Mouse (Mus musculus) lung, embryonic 15.5 days (tissue): ENCODE measurements around the gene Pnpla8. TPM values are rescaled to one million over a fixed set of nuclear protein-coding genes. Genes with fewer than 3 reads are reported as not detected.

Experiments
- ATAC-seq: fragments of 200-750 bp; cut with Nextera tagmentation; 2 replicates; pipeline ENCODE4 v1.8.0; 2017; ENCODE audit warnings: moderate number of reproducible peaks, borderline replicate concordance; ENCODE audit not compliant: low FRiP score, low TSS enrichment; ENCODE audit errors: extremely low read depth
- H3K27ac ChIP-seq: fragments of 300-500 bp; sonication (generic); 2 replicates; pipeline ENCODE4 v1.5.1; 2015; ENCODE audit warnings: moderate library complexity, mild to moderate bottlenecking, inconsistent platforms
- H3K27me3 ChIP-seq: fragments of 300-500 bp; sonication (generic); 2 replicates; pipeline ENCODE4 v1.6.1; 2015; ENCODE audit warnings: inconsistent platforms
- H3K36me3 ChIP-seq: fragments of 300-500 bp; sonication (generic); 2 replicates; pipeline ENCODE4 v1.6.1; 2015; ENCODE audit warnings: inconsistent platforms
- H3K4me1 ChIP-seq: fragments of 300-500 bp; sonication (generic); 2 replicates; pipeline ENCODE4 v1.6.1; 2015; ENCODE audit warnings: inconsistent platforms
- H3K4me2 ChIP-seq: fragments of 300-500 bp; sonication (generic); 2 replicates; pipeline ENCODE4 v1.6.1; 2015; ENCODE audit warnings: inconsistent platforms, mild to moderate bottlenecking, moderate library complexity
- H3K4me3 ChIP-seq: fragments of 300-500 bp; sonication (generic); 2 replicates; pipeline ENCODE4 v1.5.1; 2015; ENCODE audit warnings: mild to moderate bottlenecking, inconsistent platforms
- H3K9ac ChIP-seq: fragments of 300-500 bp; sonication (generic); 2 replicates; pipeline ENCODE4 v1.6.1; 2015; ENCODE audit warnings: inconsistent platforms
- H3K9me3 ChIP-seq: fragments of 300-500 bp; sonication (generic); 2 replicates; pipeline ENCODE4 v1.6.1; 2016; ENCODE audit warnings: inconsistent platforms
- WGBS: fragments of 180-500 bp; shearing (Covaris S2); methylation state at CpG from one replicate; pipeline ENCODE4 v1.1.7; 2015; 5-methylcytosine and 5-hydroxymethylcytosine counted together
- polyA plus RNA-seq: library from polyadenylated mRNA; unstranded; fragments of >200 nt; fragmentation: Nextera tagmentation; extraction: Ambion mirVana; gene quantifications from 2 replicates; pipeline ENCODE4 v1.2.1, GENCODE M21; 2015

The Pnpla8 gene
- polyA plus RNA-seq, 1 experiment from 2014 or later, result 65.2 TPM

GRCm38 (mm10) chr12:44329316-44330215 is 108.4 kb downstream of the Pnpla8 start:
- Histone ChIP-seq H3K4me2 (peak overlapping the region; percentile 98), H3K4me3 (peak overlapping the region; percentile 63), H3K9ac (peak overlapping the region; percentile 62), H3K9me3 (no peaks in the 10 kb centered on the region), H3K27ac (peak overlapping the region; percentile 50), H3K4me1 (peaks cover 12% of the 10 kb centered on the region), H3K36me3 (no peaks in the 10 kb centered on the region), H3K27me3 (no peaks in the 10 kb centered on the region)
- under 1% methylated on average over 61 of the region's 61 CpGs for WGBS
- ATAC-seq, result peak; percentile 52

- Histone ChIP-seq H3K4me3 (peak overlapping the region; percentile 63), H3K27me3 (no peaks in the 10 kb centered on the region), H3K9me3 (no peaks in the 10 kb centered on the region), H3K27ac (no peak overlapping the region), H3K4me1 (peaks cover 12% of the 10 kb centered on the region), H3K36me3 (no peaks in the 10 kb centered on the region), H3K4me2 (peak overlapping the region; percentile 98), H3K9ac (peak overlapping the region; percentile 62; the same call in 1 of the 2 replicates)
- 4% methylated on average over 9 of the region's 9 CpGs for WGBS
- no peak for ATAC-seq
Observed at GRCm38 (mm10) chr12:44330216-44330719, 109.1 kb downstream of the Pnpla8 start.

DNA sequence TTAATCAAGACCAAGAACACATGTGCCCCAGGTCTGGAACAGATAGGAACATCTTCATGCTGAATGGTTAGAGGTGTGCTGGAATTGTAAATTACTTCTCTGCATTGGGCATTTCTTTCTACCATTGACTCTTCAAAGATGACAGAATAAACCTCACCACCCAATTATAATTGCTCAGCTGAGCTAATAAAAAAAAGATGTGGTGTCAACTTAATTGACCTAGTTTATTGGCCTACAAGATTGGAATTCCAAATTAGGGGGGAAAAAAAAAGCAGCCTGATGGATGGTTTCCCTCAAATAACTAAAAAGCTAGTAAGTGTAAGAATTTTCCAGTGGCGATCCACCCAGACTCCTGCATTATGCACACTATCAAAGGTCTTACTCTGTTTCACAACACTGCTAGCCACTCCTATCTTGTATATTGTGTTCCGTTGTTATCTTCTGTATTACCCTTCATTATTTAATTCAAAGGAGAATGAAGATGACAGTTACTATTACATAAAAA is 116.0 kb downstream of the Pnpla8 start:
- Histone ChIP-seq H3K4me3 (no peak overlapping the region), H3K27ac (no peak overlapping the region), H3K4me2 (no peak overlapping the region), H3K9me3 (no peaks in the 10 kb centered on the region), H3K4me1 (no peaks in the 10 kb centered on the region), H3K27me3 (no peaks in the 10 kb centered on the region), H3K9ac (no peak overlapping the region), H3K36me3 (no peaks in the 10 kb centered on the region)
- 77% methylated on average over 2 of the region's 2 CpGs for WGBS
- ATAC-seq, result no peak

- H3K36me3 ChIP-seq, result no peaks in the 10 kb centered on the region
- H3K4me1 ChIP-seq, result no peaks in the 10 kb centered on the region
- no peaks in the 10 kb centered on the region for H3K27me3 ChIP-seq
- no peaks in the 10 kb centered on the region for H3K9me3 ChIP-seq
- 48% methylated on average over 8 of the region's 8 CpGs for WGBS
- H3K4me2 ChIP-seq, result no peak overlapping the region
- no peak overlapping the region for H3K27ac ChIP-seq
- no peak overlapping the region for H3K9ac ChIP-seq
- no peak overlapping the region for H3K4me3 ChIP-seq
- no peak for ATAC-seq
Observed at GRCm38 (mm10) chr12:44338195-44338622, 117.0 kb downstream of the Pnpla8 start.

GRCm38 (mm10) chr12:44344075-44344474 is 122.9 kb downstream of the Pnpla8 start:
- Histone ChIP-seq H3K9ac (no peak overlapping the region), H3K9me3 (no peaks in the 10 kb centered on the region), H3K27ac (no peak overlapping the region), H3K36me3 (no peaks in the 10 kb centered on the region), H3K4me1 (no peaks in the 10 kb centered on the region), H3K4me3 (no peak overlapping the region), H3K4me2 (no peak overlapping the region), H3K27me3 (no peaks in the 10 kb centered on the region)
- ATAC-seq, result no peak
- WGBS, result 73% methylated on average over 6 of the region's 6 CpGs

DNA sequence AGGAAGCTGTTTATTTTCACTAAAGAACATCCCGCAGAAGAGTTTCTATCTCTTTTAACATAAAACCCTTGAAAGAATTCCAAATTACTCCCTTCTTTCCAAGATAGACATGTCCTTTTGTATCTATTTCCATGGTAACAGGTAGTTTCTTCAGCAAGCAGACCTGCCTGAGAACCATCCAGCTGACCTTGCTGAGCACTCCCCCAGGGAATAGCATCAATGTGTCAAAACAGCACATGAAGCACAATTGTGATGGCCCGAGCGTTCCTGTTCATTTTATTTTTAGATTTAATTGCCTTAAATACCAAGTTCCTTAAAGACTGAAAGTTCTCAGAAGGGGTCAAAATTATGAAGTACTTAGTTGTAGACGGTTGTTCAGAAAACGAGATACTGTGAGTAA is 124.1 kb downstream of the Pnpla8 start:
- Histone ChIP-seq H3K4me3 (no peak overlapping the region), H3K36me3 (no peaks in the 10 kb centered on the region), H3K4me2 (no peak overlapping the region), H3K9ac (no peak overlapping the region), H3K27ac (no peak overlapping the region), H3K27me3 (no peaks in the 10 kb centered on the region), H3K9me3 (no peaks in the 10 kb centered on the region), H3K4me1 (no peaks in the 10 kb centered on the region)
- ATAC-seq, result no peak
- 51% methylated on average over 5 of the region's 5 CpGs for WGBS

- Histone ChIP-seq H3K36me3 (no peaks in the 10 kb centered on the region), H3K9me3 (no peaks in the 10 kb centered on the region), H3K27me3 (no peaks in the 10 kb centered on the region), H3K27ac (no peak overlapping the region), H3K4me3 (no peak overlapping the region), H3K4me2 (no peak overlapping the region), H3K4me1 (no peaks in the 10 kb centered on the region), H3K9ac (no peak overlapping the region)
- WGBS, result 83% methylated on average over 3 of the region's 3 CpGs
- ATAC-seq, result no peak
Observed at GRCm38 (mm10) chr12:44346143-44346542, 125.0 kb downstream of the Pnpla8 start.

GRCm38 (mm10) chr12:44355116-44355515 is 133.9 kb downstream of the Pnpla8 start:
- H3K9ac ChIP-seq, result no peak overlapping the region
- no peak for ATAC-seq

DNA sequence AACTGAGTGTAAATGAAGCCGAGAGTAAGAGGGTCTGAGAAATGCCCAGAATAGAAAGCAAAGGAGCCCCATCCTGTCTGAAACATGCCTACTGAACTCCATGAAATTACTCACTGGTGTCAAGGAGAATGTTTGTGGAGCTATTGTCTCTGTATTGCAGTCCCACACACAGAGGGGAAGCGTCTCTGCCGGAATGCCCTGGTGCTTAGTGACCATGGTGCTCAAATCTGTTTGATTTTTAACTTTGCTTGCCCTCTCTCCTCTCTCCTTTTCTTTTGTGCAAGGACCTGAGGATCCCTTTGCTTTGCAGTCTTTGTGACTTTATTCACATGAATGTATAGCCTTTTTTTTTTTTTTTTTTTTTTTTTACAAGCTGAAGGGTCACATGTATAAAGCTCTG is 136.3 kb downstream of the Pnpla8 start:
- Histone ChIP-seq H3K9ac (no peak overlapping the region), H3K9me3 (no peaks in the 10 kb centered on the region), H3K36me3 (no peaks in the 10 kb centered on the region), H3K27me3 (no peaks in the 10 kb centered on the region), H3K27ac (no peak overlapping the region), H3K4me3 (no peak overlapping the region), H3K4me2 (no peak overlapping the region), H3K4me1 (no peaks in the 10 kb centered on the region)
- WGBS, result 42% methylated on average over 3 of the region's 3 CpGs
- ATAC-seq, result no peak

More at GRCm38 (mm10) chr12:44355116-44355515, 133.9 kb downstream of the Pnpla8 start:
- Histone ChIP-seq H3K27ac (no peak overlapping the region), H3K4me2 (no peak overlapping the region), H3K27me3 (no peaks in the 10 kb centered on the region), H3K36me3 (no peaks in the 10 kb centered on the region), H3K4me1 (no peaks in the 10 kb centered on the region), H3K4me3 (no peak overlapping the region), H3K9me3 (no peaks in the 10 kb centered on the region)
- 64% methylated on average over 4 of the region's 4 CpGs for WGBS

DNA sequence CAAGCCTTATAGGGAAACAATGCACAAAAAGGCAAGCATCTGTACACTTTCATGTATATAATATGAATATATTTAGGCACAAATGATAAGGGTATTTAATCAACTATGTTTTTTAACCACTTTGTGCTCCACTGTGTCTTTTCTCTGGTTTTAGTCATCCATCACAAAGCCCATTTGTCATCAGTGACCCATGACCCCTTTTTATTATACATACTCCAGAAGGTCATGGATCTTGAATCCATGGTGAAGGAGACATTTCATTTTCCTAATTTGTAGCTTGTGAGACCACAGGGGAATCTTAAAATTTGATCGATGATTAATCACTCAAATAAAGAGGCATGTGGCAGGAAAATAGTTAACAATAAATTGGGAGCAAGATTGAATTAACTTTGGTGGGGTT is 136.7 kb downstream of the Pnpla8 start:
- no peaks in the 10 kb centered on the region for H3K4me1 ChIP-seq
- H3K4me2 ChIP-seq, result no peak overlapping the region
- no peak overlapping the region for H3K27ac ChIP-seq
- H3K9ac ChIP-seq, result no peak overlapping the region
- no peak overlapping the region for H3K4me3 ChIP-seq
- H3K36me3 ChIP-seq, result no peaks in the 10 kb centered on the region
- ATAC-seq, result no peak
- H3K9me3 ChIP-seq, result no peaks in the 10 kb centered on the region
- 90% methylated on average over 1 of the region's 1 CpGs for WGBS
- no peaks in the 10 kb centered on the region for H3K27me3 ChIP-seq

DNA sequence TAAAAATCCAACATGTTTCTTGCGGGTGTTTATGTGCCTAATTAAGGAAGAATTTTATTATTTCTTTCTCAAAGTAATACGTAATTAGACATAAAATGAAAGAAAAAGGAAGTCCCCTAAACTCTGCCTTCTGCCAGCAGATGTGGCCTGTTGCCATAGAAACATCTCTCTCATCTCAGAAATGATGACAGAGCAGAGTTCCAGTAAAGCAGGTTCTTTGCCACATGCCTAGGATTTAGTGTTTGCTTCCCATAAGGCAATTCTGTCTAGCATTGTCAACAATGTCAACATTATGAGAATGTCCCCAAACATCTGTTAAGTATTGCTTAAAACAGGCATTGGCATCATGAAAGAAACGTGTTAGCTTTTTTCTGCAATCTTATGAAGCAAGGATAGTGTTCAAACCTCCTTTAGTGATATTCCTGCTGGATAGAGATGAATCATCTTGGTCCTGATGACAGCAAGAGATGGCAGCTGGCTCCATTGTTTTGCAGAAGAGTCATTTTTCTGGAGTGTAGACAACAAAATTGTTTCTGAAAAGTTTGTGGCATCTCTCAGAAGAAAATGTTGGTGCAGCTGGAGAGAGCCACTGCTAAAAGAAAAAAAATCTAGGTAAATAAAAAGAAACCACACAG is 150.0 kb downstream of the Pnpla8 start:
- Histone ChIP-seq H3K27me3 (no peaks in the 10 kb centered on the region), H3K36me3 (no peaks in the 10 kb centered on the region), H3K4me2 (no peak overlapping the region), H3K9ac (no peak overlapping the region), H3K9me3 (no peaks in the 10 kb centered on the region), H3K27ac (no peak overlapping the region), H3K4me1 (no peaks in the 10 kb centered on the region), H3K4me3 (no peak overlapping the region)
- 43% methylated on average over 3 of the region's 3 CpGs for WGBS
- no peak for ATAC-seq
